Mouse (Mus musculus) stomach, postnatal 0 days (tissue): ENCODE data around the gene Wasl. TPM values are rescaled to one million over a fixed set of nuclear protein-coding genes. Genes with fewer than 3 reads are reported as not detected.

Experiments
- ATAC-seq: fragments of 200-750 bp; cut with Nextera tagmentation; 2 replicates; pipeline ENCODE4 v1.8.0; 2017; ENCODE audit not compliant: low FRiP score, low TSS enrichment
- DNase-seq: peaks from one replicate; pipeline ENCODE4 v3.0.0-alpha.2; 2016; ENCODE audit warnings: low spot score
- H3K27ac ChIP-seq: fragments of 300-500 bp; sonication (generic); replicated peaks from 2 replicates; pipeline ENCODE4 v1.5.1; 2014; ENCODE audit warnings: mild to moderate bottlenecking, control low read depth
- H3K27me3 ChIP-seq: fragments of 300-500 bp; sonication (generic); 2 replicates; pipeline ENCODE4 v1.6.1; 2014; ENCODE audit warnings: low read length; ENCODE audit not compliant: control insufficient read depth, insufficient read depth
- H3K36me3 ChIP-seq: fragments of 300-500 bp; sonication (generic); 2 replicates; pipeline ENCODE4 v1.6.1; 2014; ENCODE audit warnings: low read length, mixed read lengths; ENCODE audit not compliant: control insufficient read depth, insufficient read depth
- H3K4me1 ChIP-seq: fragments of 300-500 bp; sonication (generic); replicated peaks from 2 replicates; pipeline ENCODE4 v1.6.1; 2014; ENCODE audit warnings: antibody characterized with exemption; ENCODE audit not compliant: control insufficient read depth, insufficient read depth
- H3K4me2 ChIP-seq: fragments of 300-500 bp; sonication (generic); replicated peaks from 2 replicates; pipeline ENCODE4 v1.6.1; 2014; ENCODE audit warnings: low read depth, mild to moderate bottlenecking, control low read depth, moderate library complexity
- H3K4me3 ChIP-seq: fragments of 300-500 bp; sonication (generic); 2 replicates; pipeline ENCODE4 v1.5.1; 2014; ENCODE audit warnings: low read depth, low read length, control low read depth
- H3K9ac ChIP-seq: fragments of 300-500 bp; sonication (generic); 2 replicates; pipeline ENCODE4 v1.6.1; 2014; ENCODE audit warnings: mild to moderate bottlenecking, low read length, control low read depth, mixed read lengths
- H3K9me3 ChIP-seq: fragments of 300-500 bp; sonication (generic); 2 replicates; pipeline ENCODE4 v1.6.1; 2016; ENCODE audit warnings: low read length; ENCODE audit not compliant: control insufficient read depth
- CTCF ChIP-seq: IDR thresholded peaks from 2 replicates; pipeline ENCODE4 v1.5.1; 2016; ENCODE audit warnings: antibody characterized with exemption, low read depth, mild to moderate bottlenecking, moderate library complexity
- EP300 ChIP-seq: optimal IDR thresholded peaks from 2 replicates; pipeline ENCODE3; 2016; ENCODE audit warnings: antibody characterized with exemption
- WGBS: fragments of 180-500 bp; shearing (Covaris S2); extraction: QIAGEN DNeasy Blood & Tissue Kit; methylation state at CpG from one replicate; pipeline ENCODE4 v1.1.7; 2014; 5-methylcytosine and 5-hydroxymethylcytosine counted together
- polyA plus RNA-seq: library from polyadenylated mRNA; unstranded; fragments of >200 nt; fragmentation: Nextera tagmentation; extraction: Ambion mirVana; gene quantifications from 2 replicates; pipeline ENCODE4 v1.2.1, GENCODE M21; 2015

The Wasl gene
- polyA plus RNA-seq, 1 experiment from 2014 or later, result 80.9 TPM

DNA sequence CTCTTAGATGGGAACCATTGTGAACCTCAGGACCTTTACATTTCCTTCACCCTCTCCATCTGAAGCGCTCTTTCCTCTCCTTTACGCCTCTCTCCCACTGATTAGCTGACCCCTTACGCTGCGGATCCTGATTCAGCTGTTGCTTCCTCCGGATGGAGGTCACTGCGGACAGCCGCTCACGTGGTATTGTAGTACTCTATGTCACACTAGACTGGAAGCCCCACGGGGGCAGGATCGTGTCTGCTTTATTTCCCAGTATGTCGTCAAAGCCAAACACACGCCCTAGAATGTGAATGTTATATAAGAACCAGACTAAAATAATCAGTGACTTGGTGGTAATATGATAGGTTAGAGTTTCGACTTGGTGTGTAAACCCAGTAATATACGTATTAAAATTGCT, 92.4 kb downstream of the Wasl start:
- TF ChIP-seq EP300 (no peak), CTCF (no peak)
- Histone ChIP-seq H3K4me1 (no peaks in the 10 kb centered on the region), H3K27ac (no peak overlapping the region), H3K9me3 (no peaks in the 10 kb centered on the region), H3K27me3 (no peaks in the 10 kb centered on the region), H3K4me2 (no peak overlapping the region), H3K9ac (no peak overlapping the region), H3K4me3 (no peak overlapping the region), H3K36me3 (no peaks in the 10 kb centered on the region)
- DNase-seq, result no peak
- 86% methylated on average over 14 of the region's 14 CpGs for WGBS
- no peak for ATAC-seq

DNA sequence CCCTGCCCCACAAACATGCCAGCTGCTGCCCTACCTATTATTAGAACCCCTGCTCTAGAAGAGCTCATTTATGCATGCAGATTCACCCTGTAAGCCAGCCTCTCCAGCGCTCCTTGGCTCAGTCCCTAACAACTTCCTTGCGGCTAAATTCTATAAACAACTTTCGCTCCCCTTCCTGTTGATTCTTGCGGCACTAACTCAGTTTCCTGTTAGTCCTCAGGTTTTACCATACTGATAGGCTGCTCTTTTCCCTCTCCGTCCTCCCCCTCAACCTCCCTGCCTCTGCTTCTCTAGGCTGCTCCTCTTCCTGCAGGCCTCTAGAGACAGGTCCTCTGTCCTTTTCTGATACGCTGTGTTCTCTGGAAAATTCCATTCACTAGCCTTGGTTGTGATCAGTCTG, 93.7 kb downstream of the Wasl start:
- no peak for DNase-seq
- H3K4me1 ChIP-seq, result no peaks in the 10 kb centered on the region
- H3K9ac ChIP-seq, result no peak overlapping the region
- no peak for ATAC-seq
- no peaks in the 10 kb centered on the region for H3K36me3 ChIP-seq
- H3K27me3 ChIP-seq, result no peaks in the 10 kb centered on the region
- H3K9me3 ChIP-seq, result no peaks in the 10 kb centered on the region
- 53% methylated on average over 6 of the region's 6 CpGs for WGBS
- H3K4me3 ChIP-seq, result no peak overlapping the region
- no peak overlapping the region for H3K27ac ChIP-seq
- no peak overlapping the region for H3K4me2 ChIP-seq
- TF ChIP-seq CTCF, result no peak
- no peak for TF ChIP-seq EP300

DNA sequence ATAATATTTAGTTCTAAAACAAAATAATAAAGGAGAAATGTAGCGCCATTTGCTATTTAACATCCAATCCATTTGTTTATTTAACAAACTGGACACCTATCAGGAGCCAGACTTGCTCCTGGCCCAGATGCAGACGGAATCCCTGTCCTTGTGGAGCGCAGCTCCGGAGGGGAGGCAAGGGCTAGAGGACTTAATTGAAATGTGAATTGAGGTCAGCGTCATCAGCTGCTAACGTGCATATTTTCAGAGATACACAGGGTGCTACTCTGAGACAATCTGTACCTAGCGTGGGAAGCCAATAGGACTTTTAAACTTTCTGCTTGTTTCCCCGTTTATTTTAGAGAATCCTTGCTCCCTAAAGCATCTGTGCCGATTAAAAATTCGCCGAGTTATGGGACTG, 94.5 kb downstream of the Wasl start:
- no peaks in the 10 kb centered on the region for H3K36me3 ChIP-seq
- WGBS, result 72% methylated on average over 11 of the region's 11 CpGs
- H3K9me3 ChIP-seq, result no peaks in the 10 kb centered on the region
- H3K27ac ChIP-seq, result no peak overlapping the region
- no peak overlapping the region for H3K4me2 ChIP-seq
- H3K27me3 ChIP-seq, result no peaks in the 10 kb centered on the region
- H3K4me1 ChIP-seq, result no peaks in the 10 kb centered on the region
- ATAC-seq (no peak), DNase-seq (no peak)
- no peak for TF ChIP-seq EP300
- no peak for TF ChIP-seq CTCF
- H3K9ac ChIP-seq, result no peak overlapping the region
- no peak overlapping the region for H3K4me3 ChIP-seq

DNA sequence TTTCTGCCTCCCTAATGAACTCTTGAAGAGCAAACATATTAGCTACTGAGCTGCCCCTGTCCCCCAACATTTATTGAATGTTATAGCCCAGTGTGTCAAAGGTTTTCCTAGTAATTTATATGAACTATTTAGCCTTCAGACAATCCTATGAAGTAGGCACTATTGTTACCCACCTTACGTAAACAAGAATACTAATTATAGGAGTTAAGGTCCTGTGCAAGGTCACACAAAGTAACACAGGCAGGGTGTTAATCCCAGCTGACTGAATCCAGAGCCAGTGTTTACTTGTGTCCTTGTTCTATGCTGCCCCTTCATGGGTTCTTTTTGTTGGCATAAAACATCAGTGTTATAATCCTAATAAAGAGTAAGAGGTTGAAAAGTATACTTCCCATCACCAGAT, 95.1 kb downstream of the Wasl start:
- no peaks in the 10 kb centered on the region for H3K9me3 ChIP-seq
- no peak overlapping the region for H3K9ac ChIP-seq
- DNase-seq (no peak), ATAC-seq (peak; percentile 64)
- 82% methylated on average over 1 of the region's 1 CpGs for WGBS
- no peak overlapping the region for H3K4me3 ChIP-seq
- H3K27ac ChIP-seq, result 0 out of 2 replicates have a peak overlapping the region, but pooled peaks have one; percentile 4
- no peak overlapping the region for H3K4me2 ChIP-seq
- H3K36me3 ChIP-seq, result no peaks in the 10 kb centered on the region
- H3K4me1 ChIP-seq, result no peaks in the 10 kb centered on the region
- no peaks in the 10 kb centered on the region for H3K27me3 ChIP-seq
- no peak for TF ChIP-seq CTCF
- TF ChIP-seq EP300, result no peak

DNA sequence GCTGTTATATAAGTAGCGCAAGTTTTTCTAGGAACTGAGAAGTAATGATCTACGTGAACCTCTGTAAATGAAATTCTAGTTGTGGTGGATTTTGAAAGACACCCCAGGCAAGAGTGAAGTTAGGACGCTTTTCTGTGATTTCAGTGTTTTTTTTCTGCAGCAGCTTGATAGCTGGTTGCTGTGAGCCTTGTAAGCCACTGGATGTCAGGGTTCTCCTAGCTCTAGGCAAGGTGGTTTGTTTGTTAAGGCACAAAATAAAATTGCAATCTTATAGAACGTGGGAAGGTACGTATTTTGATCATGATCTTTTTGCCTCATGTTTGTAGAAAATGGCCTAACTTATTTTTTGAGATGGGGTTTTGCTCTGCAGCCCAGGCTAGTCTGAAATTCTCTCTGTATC, 95.8 kb downstream of the Wasl start:
- Histone ChIP-seq H3K9ac (no peak overlapping the region), H3K36me3 (no peaks in the 10 kb centered on the region), H3K4me1 (no peaks in the 10 kb centered on the region), H3K4me3 (no peak overlapping the region), H3K27me3 (no peaks in the 10 kb centered on the region), H3K4me2 (no peak overlapping the region), H3K27ac (no peak overlapping the region), H3K9me3 (no peaks in the 10 kb centered on the region)
- WGBS, result 80% methylated on average over 5 of the region's 5 CpGs
- ATAC-seq (no peak), DNase-seq (no peak)
- TF ChIP-seq CTCF (peak; percentile 51), EP300 (no peak)

DNA sequence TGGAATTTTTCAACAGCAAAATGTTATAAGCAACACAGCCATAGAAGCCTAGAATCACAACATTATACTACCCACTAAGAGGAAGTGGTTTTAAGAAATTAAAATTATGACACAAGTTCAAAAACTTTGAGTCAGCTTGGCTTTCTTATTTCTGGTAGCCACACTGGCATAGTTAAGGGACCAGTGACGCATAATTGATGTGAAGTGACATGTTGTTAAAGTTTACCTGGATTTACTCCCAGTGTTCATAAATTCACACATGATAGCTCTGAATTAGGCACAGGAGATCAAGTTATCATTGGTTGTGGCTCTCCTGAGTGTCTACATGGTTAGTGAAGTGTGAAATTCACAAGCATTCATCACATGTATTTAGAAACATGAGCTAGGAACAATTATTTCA, 99.9 kb downstream of the Wasl start:
- Histone ChIP-seq H3K4me3 (no peak overlapping the region), H3K9me3 (no peaks in the 10 kb centered on the region), H3K4me2 (no peak overlapping the region), H3K27ac (no peak overlapping the region), H3K9ac (no peak overlapping the region), H3K36me3 (no peaks in the 10 kb centered on the region), H3K4me1 (no peaks in the 10 kb centered on the region), H3K27me3 (no peaks in the 10 kb centered on the region)
- TF ChIP-seq EP300 (no peak), CTCF (no peak)
- no peak for DNase-seq
- 82% methylated on average over 1 of the region's 1 CpGs for whole genome bisulfite sequencing
- ATAC-seq, result no peak
